Mouse (Mus musculus): ENCODE data around the gene Sh3tc1.

Sh3tc1 gene

DNA sequence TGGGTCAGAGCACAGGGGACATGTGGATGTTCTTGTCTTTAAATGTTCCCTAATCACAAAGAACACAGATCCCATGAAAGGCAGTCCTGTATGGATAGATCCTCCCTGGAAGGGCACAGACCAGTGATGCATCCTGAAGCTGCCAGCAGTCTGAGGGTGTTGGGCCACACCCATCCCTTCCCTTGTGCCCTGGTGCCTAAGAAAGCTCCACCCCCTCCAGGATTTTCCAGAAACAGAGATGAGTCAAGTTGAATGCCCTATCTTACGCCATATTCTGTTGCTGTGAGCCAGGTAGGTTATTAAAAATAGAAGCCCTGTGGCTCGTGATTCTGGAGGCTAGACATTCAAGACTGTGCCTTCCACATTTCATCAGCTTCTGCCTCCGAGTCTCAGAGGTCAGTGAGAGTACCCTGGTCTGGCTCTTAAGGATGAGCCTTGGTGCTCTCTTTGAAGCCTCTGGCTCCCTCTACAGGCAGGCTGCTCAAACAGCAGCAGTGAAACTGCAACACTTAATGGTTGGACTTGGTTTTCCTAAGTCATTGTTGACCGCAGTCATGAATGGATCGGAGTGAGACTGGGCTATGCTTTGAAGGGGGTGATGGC is 15.4 kb upstream of the Sh3tc1 start:
- DNase-seq (ENCODE audit: low spot score in 2 of 2) = peak in 1 of 2 experiments; percentile 46

DNA sequence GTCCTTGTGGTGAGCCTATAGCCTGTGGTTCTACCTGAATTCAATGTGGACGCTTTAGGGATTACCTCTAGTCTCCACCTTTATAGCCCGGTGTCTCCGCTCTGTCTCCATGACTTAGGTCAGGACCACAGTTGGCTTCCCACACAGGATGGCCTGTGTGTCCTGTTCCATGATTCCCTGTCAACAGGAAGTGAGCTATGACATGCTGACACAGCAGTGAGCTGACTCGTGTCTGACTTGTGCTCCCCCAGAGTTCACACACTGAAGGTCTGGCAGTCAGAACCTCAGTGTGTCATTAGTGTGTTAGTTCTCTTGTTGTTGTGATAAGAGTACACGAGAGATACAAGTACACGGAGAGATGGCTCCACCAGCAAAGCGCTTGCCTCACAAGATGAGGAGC is 11.2 kb upstream of the Sh3tc1 start:
- no peak for DNase-seq (ENCODE audit: low spot score in 2 of 2)

GRCm38 (mm10) chr5:35750026-35750425 is 10.2 kb upstream of the Sh3tc1 start:
- DNase-seq (ENCODE audit: low spot score in 2 of 2) = no peak

DNA sequence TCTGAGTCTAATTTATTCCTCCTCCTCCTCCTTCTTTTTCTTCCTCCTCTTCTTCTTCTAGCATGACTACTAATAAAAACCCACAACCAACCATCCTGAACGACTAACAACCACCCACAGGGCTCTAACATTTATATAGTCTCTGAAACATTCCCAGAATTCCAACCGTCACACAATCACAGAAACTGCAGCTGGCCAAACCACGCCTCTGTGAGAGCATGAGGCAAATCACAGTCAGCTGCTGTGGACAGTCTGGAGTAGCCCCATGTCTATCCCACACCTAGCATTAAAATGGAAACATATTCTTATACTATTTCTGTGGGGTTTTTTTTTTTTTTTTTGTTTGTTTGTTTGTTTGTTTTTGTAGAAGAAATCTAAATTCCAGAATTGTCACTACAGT is 9.6 kb upstream of the Sh3tc1 start:
- DNase-seq (ENCODE audit: low spot score in 2 of 2) = no peak

DNA sequence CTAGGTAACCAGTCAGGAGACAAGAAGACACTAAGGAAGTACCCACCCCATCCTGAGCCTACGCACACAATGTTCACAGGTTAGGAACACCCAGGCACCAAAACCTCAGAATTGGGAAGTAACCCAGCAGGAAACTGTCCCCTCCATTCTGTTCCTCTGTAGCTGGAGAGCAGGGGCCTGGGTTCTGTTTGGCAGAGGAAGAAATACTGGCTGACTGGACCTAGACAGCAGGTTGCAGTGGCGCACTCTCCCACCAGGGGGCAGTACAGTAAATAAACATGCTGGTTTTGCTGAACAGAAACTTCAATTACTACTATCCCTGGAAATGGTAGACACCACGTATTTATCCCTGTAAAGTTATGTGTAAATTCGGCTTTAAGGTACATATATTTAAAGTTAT is 7.1 kb upstream of the Sh3tc1 start:
- DNase-seq (ENCODE audit: low spot score in 2 of 2) = peak in 1 of 2 experiments; percentile 59

DNA sequence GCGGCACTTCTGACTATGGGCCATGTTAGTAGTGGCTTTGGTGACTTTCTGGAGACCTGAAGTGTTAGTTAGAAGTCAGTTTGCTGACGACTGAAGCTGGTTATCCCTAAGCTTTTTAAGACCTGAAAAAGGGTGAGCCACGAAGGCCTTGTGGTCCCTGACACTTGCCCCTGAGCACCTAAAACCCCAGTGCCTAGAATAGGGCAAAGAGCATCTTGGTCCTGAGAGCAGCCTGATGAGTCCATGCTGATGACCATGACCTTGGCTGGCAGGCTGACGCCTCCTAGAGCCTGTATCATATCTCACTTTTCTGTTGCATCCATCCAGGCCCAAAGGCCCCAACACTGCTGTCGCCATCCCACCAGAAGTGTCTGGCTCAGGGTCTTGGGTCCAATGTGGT is 5.6 kb upstream of the Sh3tc1 start:
- no peak for DNase-seq (ENCODE audit: low spot score in 2 of 2)

DNA sequence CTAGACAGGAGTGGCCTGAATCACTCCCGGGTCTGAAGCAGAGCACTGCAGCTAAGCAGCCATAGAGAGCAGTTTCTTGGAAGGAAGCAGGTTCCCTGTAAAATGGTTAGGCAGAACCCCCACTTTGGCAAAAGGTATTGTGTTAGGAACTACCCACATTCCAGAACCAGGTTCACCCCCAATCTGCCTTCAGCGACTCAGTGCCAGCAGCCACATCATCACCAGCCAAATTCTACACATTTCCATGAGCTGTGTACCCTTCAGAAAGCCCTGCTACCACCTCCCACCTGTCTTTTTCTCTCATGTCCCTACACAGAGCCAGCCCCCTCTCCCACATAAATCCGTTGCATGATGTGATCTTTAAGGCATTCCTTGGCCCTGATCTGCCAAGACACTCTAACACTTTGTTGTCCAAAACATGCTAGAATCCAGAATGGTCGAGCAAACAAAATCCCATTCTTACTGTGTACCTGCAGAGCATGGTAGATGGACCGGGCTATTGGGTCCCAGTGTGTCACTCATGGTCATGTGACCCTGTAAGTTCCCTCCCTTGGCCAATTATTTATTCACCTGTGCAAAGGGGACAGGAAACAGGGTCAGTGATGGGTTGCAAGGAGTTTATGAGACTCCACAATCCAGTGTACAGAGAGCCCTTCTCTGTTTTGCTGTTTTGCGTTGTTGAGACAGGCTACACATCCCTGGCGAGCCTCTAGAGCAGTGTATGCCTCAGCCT is 4.4 kb upstream of the Sh3tc1 start:
- no peak for DNase-seq (ENCODE audit: low spot score in 2 of 2)

DNA sequence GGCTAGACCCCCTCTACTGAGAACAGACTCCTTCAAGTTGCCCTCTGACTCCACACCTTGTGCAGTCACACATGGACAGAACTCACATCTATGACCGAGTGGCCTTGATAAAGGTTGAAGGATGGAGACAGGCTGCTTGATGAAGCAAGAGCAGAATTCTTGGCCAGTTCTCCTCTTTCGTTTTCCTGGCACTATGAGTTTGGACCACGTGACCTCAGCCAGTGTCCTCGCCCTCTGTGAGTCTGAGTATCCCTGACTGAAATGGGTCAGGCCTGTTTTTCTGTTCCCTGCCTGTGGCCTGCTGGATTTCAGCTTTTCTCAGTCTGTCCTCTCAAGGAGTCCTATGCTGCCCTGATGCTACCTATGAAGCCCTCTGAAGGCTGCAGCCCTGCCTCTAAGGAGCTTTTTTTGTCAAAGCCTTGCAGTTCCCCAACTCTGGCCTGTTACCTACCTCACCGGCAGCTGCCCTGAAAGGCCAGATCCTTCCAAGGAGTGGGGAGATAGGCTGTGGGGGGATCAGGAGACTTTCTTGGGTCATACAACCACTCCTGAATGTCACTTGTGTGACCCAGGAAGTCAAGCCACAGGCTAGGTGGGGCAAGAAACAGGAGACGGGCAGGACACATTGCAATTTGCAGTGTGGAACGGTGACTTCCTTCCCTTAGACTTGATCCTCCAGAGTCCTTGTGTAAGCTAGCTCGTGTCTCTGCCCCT is 3.6 kb upstream of the Sh3tc1 start:
- no peak for DNase-seq (ENCODE audit: low spot score in 2 of 2)

DNA sequence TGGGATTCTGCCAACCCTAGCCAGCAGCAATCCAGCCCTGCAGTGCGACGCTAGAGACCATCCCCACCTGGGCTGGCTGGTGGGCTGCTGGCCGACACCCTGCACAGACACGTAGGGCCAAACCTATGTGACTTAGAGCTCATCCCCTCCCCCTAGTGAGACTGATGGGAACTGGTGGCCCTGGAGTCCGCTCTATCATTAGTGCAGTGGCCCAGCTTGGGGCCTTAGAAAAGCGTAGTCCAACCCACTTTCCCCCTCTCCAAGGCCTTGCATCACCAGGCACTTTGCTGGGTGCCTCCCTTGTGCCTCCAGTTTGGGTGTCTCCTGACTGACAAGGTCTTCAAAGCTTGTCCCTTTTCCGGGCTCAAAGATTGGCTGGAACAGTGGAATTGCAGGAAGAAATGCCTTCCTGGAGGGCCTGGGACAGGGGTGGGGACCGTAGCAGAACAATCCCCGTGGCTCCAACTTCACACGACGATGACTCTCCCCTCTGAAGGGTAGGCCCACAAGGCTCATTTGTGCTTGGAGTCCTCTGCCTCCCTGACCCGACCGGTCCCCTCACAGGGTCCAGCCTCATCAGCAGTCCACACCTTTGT is 1.5 kb upstream of the Sh3tc1 start:
- no peak for DNase-seq (ENCODE audit: low spot score in 2 of 2)

DNA sequence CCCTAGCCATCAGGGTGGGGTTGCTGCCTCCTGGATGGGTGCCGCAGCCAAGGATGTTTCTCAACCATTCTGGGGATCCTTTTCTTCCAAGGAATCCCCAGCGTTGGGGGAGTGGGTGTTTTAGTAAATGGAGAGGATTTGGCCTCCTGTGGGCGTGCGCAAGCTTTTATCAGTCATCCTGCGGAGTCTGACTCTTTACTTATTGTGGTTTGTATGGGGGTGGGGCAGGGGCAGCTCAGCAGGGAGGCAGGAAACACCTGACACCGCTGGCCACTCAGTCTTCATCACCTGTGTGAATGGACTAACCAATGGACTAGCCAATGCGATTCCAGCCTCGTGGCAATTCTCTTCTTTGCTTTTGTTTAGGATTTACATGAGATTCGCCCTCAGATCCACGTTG is 929 bp upstream of the Sh3tc1 start:
- no peak for DNase-seq (ENCODE audit: low spot score in 2 of 2)

DNA sequence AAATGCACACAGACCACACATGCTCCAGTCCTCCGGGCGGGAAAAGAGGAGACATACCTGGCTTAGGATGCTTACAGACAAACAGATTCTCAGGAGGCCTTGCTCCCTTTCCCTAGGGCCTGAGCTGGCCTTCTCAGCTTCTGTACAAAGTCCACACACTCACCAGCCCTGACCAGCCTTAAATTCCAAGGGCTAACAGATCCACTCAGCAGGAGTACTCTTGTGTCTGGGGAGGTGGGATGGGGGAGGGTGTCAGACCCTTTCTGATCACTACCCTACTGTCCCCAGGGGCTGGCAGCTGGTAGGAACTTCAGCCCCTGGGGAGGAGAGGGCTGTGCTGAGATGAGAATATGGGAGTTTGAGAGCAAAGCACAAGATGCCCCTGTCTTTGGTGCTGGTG is 782 bp downstream of the Sh3tc1 start:
- DNase-seq (ENCODE audit: low spot score in 2 of 2) = no peak

DNA sequence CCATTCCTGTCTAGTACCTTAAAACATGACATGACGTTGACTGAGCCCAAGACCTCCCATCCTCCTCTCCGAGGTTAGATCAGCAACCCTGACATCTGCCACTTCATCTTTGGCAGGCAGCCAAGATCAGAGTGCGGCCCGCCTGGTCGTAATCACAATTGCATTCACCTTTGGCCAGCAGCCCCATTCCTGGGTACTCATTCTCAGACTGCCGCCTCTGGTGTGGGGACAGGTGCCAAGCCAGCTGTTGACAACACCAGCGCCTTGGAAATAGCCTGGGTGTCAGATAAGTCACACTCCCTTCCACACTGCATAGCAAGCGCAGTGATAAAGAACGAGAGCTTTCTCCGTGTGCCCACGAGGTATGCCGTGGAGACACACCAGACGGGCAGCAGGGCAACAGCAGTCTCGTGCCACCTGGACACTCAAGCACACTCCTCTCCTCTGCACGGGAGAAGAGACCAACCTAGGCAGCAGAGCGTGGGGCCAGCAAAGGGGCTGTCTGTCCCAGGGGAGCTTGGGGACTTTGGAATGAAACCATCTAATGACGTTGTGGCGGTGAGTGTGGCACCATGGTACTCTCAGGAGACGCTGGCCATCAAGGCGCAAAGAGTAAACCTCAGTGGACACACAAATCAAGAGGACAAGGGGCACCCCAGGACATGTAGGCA is 2.4 kb downstream of the Sh3tc1 start:
- no peak for DNase-seq (ENCODE audit: low spot score in 2 of 2)

DNA sequence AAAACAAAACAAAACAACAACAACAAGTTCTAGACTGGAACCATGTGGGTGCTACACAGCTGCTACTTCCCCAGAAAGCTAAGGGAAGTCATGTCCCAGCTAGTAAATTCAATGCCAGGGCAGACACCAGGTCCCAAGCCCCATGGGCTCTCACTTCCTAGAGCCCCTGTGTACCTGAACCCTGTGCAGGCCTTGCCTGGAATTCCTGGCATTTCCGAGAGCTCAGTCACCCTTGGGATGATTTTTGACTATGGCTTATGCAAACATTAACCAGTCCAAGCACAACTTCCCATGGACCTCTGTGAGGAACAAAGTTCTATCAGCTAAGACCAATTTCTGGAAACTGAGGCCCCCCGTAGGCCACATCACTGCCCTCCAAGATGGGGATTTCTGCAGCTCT is 6.3 kb downstream of the Sh3tc1 start:
- DNase-seq (ENCODE audit: low spot score in 2 of 2) = no peak

DNA sequence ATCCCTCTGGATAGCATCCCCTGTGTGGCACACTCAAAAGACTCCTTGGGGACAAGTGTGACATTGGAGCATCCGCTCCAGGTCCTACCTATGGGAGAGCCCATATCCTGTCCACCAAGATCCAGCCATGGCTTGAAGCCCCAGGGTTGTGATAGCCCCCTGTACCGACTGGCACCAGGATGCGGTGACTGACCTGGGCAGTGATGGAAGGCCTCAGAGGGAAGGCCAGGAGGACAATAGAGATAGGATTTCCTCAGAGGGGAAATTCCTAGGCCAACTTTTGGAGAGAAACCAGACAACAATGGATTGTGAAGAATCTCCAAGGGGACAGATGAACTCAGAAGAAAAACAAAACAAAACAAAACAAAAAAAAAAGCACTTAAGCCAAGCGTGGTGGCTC is 8.8 kb downstream of the Sh3tc1 start:
- no peak for DNase-seq (ENCODE audit: low spot score in 2 of 2)

DNA sequence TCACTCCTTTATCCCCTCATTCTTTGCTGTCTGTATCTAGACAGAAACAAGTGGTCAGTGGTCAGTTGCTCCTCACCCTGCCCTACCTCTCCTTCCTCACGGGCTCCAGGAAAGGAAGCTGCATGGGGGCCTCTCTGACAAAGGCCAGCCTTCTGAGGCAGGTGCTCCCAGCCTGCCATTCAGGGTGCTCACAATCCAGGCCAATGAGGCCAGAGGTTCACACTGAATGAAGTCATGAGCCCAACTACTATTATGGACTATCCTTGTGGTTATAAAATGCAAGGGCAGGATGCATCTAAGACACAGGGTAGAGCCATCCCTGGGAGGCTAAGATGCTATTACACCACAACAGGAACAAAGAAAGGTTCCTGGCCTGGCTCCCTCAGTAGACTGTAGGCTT is 9.2 kb downstream of the Sh3tc1 start:
- no peak for DNase-seq (ENCODE audit: low spot score in 2 of 2)

DNA sequence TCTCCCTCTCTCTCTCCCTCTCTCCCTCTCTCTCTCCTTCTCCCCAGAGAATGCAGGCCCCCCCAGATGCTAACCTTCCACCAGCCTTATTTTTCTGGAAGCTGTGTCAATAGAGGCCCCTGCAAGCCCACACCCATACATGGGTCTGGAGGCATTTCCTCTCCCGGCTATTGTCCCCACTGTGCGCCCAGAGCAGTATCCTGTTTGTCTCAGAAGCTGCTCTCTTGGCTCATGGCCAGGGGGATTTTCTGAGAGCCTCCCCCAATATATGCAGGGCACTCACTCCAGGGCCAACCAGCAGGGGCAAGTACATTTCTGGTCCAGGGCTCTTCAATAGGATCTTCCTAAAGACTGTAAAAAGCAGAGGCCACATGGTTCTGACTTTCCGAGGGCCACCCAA is 9.9 kb downstream of the Sh3tc1 start:
- no peak for DNase-seq (ENCODE audit: low spot score in 2 of 2)

GRCm38 (mm10) chr5:35728957-35729460 is 10.8 kb downstream of the Sh3tc1 start:
- peak; percentile 42 to 47 for DNase-seq (ENCODE audit: low spot score in 2 of 2)

DNA sequence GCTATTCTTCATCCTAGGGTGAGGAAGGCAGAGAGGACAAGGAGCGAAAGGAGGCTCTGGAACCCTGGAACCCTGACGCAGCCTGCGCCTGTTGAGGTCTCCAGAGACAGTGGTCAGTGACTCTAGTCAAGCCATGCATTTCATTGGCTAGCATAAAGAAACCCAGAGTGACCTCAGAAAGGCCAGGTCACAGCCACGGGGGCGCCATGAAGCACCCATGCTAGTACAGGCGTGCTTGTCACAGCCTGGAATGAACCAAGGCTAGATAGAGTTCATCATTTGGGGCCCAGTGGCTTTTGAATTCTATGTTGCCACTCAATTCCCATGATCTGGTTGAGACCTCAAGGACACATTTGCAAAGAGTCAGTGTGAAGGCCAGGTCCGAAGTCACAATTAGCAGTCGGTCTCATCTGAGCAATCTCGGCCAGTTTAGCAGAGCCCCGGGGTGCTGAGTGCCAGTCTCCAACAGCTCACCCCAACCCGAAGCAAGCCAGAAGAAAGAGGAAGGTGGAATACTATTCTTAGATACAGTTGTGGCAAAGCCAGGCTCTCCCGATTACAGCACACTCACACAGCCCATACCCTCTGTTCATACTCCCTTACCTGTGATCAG is 11.3 kb downstream of the Sh3tc1 start:
- no peak for DNase-seq (ENCODE audit: low spot score in 2 of 2)

DNA sequence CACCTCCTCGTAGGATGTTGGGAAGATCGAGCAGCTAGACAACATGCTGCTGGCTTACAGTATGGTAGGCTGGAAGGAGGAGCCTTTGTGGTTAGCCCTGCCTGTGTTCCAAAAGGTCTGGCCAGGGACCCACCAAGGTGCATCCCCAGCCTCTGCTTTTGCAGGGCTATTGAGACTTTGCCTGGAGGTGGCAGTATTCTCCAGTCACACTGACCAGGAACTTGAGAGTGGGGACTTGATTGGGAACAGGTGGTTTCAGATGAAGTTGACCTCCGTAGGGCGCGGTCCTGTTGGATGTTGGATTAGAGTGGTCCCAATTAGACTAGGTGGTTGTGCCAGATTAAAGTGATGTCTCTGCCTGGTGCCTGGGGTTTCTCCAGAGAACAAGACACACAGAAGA is 12.3 kb downstream of the Sh3tc1 start:
- no peak for DNase-seq (ENCODE audit: low spot score in 2 of 2)

GRCm38 (mm10) chr5:35725840-35726239 is 13.9 kb downstream of the Sh3tc1 start:
- DNase-seq (ENCODE audit: low spot score in 2 of 2) = no peak

DNA sequence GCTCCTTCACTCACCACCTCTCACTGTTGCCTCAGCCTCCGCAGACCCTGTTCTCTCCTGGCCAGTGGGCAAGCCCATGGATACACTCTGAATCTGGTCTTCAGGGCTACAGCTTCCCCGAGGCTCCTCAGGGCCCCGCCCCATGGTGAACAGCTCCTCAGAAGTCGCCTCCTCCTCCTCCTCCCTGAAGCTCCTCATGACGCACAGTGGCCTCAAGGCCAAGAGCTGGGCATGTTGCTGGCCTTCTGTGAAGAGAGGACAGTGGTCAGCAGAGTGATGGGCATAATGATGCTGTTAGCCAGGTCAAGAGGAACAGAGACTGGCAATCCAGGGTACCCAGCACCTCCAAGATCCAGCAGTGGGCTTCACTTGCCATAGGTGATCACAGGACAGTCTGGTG is 15.9 kb downstream of the Sh3tc1 start:
- DNase-seq (ENCODE audit: low spot score in 2 of 2) = no peak

DNA sequence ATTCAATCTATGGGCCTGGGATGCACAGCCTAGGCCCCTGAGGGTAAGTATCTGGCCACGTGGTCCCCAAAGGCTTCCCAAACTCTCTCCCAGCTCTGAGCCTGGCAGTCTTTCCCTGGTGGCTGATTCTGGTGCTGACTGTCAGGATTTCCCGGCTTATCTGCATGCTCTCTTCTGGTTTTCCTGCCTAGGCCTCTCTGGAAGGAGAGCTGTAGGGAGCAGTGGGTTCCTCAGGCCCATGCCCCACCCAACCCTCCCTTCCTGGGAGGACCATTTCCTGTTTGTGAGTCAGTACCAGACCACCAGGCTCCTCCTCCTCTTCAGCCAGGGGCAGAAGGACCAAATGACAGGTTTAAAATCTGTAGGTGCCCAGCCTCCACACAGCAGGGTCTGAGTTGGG is 17.1 kb downstream of the Sh3tc1 start:
- DNase-seq (ENCODE audit: low spot score in 2 of 2) = no peak
